Mouse (Mus musculus) thymus, postnatal 10 days (tissue): ENCODE results near the gene Map7.
A peak's percentile ranks its signal among the peaks of the same experiment; 100 is the strongest.

Experiments used
- DNase-seq, 2 experiments: peaks; one replicate each; pipeline ENCODE4 v3.0.0; 2021; ENCODE audit warnings: low spot score in 2 of 2

Map7 gene

DNA sequence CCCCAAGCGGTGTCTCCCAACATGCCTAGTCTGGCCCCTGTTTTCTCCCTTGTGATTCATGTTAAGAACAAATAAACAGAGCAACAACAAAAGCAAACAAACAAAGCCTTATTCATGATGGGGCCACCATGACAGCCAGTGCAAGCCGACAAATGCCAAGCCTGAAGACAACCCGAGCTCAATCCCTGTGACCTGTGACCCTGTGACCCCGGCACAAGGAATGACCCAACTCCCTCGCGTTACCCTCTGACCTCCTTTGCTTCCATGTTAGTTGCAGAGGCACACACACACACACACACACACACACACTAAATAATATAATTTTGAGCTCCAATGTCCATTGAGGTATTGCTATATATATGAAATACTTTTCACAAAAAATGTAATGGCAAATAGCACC, 139.1 kb downstream of the Map7 start:
- no peak for DNase-seq

DNA sequence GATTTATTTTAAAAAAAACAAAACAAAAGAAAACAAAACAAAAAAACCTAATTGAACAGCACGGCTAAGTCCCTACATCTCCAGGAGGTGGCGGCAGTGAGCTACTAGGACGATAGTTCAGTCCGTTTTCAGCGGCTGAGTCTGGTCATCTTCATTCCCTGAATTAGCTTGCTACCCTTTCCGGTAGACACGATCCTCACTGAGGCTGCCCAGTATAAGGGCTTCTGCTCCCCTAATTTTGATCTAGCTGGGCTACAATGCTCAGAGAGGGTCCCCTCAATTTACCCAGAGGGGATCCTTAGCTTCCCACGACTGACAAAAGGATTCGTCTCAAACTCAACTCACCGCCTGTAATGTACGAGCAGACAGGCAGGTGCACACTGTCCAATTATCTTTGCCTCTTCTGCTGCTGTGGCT, 142.2 kb downstream of the Map7 start:
- peak; percentile 36 to 86 for DNase-seq

DNA sequence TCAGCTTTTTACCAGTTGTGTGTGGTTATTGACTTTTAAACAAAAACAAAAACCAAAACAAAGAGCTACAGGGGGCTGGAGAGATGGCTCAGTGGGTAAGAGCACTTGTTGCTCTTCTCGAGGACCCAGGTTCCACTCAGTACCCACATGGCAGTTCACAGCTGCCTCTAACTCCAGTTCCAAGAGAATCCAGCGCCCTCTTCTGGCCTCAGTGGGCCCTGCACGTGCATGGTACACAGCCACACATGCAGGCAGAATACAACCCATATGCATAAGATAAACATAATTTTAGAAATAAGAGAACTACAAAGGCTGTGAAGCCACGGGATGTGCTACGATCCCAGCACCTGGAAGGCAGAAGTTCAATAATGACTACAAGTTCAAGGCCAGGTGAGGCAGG, 147.7 kb downstream of the Map7 start:
- peak in 1 of 2 experiments; percentile 55 for DNase-seq

DNA sequence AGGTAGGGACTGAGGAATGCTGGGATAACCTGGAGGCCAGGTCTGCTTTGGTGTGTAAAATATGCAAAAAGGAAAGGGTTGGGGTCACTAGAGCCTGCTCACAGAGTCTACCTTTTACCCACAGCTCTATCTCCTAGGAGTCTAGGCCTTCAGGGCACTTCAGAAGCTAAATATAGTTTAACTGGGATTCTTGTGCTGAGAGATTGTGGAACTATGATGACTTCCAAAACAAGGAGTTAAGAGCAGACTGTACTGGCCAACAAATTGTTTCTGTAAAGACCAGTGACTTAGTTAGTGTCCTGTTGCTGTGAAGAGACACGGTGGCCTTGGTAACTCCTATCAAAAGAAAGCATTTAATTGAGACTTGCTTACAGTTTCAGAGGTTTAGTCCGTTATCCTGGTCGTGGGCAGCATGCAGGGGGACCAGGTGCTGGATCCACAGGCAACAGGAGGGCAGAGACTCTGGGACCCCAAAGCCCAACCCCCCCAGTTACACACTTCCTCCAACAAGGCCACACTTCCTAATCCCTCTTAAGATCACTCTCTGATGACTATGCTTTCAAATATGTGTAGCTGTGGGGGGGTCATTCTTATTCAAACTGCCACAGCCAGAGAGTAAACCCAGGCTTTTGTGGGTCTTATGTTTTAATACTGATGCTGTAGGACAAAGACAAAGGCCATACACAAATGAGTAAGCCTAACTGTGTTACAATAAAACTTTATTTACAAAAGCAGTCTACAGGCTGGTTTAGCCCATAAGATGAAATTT, 150.1 kb downstream of the Map7 start:
- DNase-seq: no peak

DNA sequence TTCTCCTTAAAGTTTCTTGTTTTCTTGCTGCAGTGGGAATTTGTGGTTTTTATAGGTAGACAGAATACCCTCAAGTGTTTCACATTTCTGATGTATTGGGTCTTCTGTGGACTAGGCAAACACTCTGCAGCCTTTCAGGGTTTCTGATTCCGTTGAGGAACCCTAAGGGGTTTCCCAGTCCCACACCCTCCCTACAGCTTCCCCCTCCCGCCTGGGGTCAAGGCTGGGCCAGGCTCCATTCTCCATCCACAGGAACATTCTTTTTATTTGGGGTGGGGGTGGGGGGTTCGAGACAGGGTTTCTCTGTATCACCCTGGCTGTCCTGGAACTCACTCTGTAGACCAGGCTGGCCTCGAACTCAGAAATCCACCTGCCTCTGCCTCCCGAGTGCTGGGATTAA, 150.8 kb downstream of the Map7 start:
- DNase-seq: no peak

DNA sequence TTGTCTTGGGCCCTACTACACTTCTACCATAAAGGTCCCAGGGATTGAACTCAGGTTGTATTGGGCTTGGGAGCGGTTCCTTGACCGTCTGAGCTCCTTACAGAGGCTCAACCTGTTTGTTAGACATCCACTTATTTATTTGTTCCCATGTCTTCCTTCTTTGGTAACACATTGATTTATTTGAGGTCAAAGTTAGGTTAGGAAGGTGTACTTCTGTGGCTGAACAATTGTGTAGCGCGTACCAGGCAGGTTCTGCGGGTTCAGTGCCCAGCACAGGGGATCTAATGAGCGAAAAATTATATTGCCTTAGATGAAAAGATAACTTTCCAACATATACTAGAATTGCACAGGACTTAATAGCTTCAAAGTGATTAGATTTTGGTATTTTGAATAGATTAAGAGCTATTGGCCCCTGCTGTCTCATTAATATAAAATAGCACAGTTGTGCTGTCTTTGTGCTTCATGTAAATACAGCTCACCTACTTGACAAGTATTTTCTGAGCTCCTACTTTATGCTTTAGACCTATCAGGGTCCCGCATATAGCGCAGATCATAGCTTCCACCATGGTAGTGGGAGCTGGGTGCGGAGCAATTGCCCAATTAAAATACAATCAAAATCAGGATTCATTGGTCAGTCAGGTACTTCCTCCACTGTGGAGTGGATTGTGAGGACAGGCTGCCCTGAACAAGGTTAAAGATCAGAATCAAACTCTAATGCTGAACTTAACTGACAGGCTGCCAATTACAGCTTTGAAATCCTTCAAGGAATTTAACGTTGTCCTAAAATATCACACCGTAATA, 162.9 kb downstream of the Map7 start:
- DNase-seq: peak in 1 of 2 experiments; percentile 8

DNA sequence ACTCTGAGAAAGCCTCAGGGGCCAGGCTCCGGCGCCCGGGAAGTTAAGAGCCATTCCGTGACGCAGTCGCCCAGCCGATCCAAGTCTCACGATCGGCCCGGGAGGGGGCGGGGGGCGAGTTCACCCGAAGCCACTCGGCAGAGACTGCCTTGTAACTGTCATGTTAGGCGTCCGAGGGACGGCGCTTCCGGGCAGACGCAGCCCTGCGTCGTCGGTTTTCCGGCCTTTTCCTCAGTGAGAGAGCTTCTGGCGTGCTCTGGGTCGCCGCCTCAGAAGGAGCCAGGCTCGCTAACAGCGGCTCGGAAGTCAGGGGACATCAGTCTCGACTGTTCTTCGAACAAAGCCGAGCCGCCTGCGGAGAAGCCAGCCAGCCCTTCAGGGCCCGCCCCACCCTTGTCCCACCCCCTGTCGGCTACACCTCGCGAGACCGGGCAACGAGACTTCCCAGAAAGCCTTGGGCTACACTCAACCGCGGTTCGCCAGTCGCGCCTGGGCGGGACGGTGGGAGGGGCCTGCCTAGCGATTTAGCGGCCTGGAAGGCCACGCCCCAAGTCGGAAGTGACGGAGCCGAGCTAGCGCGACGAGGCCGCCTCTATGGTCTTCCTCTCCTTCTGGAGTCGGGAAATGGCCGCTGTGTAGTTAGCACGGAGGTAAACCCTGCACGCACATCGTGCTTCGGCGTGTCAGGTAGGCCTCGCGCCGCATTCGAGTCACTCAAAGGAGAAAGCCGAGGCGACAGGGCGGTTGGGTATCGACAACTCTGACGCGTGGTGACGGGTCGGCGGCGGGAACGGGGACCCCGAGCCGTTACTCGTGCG, 163.9 kb downstream of the Map7 start, which contains the start of gene Bclaf1:
Gene Bclaf1, plus strand, starts transcription at position 552 of the 818 bp plus-strand sequence.
- peak; percentile 100 for DNase-seq

DNA sequence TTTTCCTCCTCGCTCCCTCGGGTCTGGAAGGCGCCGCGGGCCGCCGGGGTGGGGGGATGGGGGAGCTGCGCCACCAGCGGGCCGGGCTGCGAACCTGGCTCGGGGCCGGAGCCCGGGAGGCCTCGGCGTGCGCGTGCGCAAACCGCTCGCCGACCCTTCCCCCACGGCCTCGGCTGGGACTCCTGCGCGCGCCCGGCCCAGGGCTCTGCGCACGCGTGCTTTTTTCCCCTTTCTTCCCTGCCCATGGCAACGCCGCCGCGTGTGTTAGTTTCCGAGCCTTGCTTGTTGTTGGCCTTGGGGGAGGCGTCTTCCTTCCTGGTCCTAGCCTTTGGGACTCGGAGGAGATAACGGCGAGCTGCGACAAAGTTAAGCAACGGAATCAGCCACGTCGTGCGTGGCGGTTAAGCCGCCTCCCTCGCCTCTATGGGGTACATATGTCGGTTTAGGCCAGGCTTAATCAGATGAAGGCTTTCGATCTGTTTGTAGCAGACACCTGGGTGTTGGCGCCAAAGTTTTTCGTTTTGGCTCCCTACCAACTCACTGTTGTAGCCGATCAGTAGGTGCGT, 164.5 kb downstream of the Map7 start:
- DNase-seq: peak; percentile 86 to 90

DNA sequence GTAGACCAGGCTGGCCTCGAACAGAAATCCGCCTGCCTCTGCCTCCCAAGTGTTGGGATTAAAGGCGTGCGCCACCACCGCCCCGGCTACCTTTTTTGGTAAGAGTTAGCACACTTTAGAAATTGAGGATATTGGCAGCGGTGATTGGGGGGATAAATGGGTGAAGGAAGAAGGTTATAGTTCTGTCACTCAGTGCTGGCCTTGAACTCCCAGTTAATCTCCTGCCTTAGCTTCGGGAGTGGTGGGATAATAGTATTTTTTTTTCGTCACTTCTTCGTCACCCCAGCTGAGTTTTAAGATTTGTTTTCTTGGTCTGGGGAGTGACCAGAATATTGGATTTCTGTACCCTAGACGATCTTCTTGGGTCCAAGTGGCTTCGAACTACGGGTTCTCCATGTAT, 165.2 kb downstream of the Map7 start:
- peak in 1 of 2 experiments; percentile 9 for DNase-seq

DNA sequence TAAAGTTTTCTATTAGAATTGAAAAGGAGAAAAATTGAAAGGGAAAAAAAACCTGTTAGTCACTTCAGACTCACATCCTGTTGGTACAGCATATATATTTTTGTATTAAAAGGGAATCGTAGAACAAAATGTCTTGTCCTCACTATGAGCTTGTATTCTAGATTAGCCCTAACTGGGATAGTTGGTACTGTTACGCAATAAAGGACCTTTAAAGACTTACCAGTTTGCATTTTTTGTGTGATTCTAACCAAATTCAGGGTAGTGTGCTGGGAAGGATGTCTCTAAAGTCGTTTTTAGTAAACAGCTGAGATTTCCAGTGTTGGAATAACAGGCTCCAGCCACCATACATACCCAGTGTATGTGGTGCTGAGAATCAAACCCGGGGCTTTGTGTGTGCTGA, 165.7 kb downstream of the Map7 start:
- no peak for DNase-seq

DNA sequence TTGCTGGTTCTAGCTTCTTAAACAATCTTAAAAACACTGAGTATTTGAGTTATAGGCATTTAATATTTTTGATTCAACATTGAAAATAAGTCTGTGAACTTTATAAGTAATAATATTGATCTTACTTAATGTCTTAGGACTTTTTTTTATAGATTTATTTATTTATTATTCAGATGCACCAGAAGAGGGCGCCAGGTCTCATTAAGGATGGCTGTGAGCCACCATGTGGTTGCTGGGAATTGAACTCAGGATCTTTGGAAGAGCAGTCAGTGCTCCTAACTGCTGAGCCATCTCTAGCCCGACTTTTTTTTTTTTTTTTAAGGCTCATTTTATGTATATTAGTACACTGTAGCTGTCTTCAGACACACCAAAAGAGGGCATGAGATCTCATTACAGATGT, 166.5 kb downstream of the Map7 start:
- peak in 1 of 2 experiments; percentile 20 for DNase-seq

DNA sequence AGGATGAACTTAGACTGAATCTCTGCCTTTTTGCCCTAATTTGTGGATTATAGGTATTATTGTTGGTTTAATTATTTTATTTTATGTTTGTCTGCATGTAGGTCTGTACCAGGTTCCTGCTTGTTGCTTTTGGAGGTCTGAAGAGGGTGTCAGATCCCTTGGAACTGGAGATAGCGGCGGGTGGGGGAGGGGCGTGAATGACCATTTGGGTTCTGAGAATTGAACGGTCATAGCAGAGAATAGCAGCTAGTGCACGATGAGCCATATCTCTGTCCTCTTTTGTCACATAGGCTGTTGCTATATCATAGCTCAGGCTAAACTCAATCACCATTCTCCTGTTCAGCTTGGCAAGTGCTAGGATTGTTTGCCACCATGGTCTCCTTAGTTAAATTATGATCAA, 169.2 kb downstream of the Map7 start:
- DNase-seq: no peak

DNA sequence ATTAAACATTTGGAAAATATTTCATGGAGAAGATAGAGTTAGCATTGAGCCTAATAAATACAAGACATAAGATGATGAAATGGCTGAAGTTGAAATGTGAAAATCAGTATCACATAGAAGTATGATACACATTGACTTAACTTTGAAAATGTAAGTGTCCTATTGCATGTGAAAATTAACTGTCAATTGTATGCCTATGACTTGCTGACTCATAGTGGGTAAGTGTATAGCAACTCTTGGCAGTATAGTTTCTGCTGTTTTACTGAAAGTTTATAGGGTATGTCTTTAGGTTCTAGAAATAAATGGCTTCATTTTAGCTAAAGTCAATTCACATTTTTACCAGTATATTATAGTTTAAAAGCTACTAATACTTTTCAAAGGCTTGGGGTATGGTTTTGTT, 178.0 kb downstream of the Map7 start:
- no peak for DNase-seq
